Mouse (Mus musculus) heart, embryonic 10.5 days (tissue): ENCODE measurements around the gene Hbb-bt. TPM values are rescaled to one million over a fixed set of nuclear protein-coding genes. Genes with fewer than 3 reads are reported as not detected.
"Not testable (repeated sequence)": the region's sequence is repeated elsewhere in the genome, so short reads cannot be mapped to it uniquely, and the experiment has no call there.

Experiments used
- DNase-seq: peaks from one replicate; pipeline ENCODE4 v3.0.0-alpha.2; 2017; ENCODE audit warnings: low spot score
- H3K27ac ChIP-seq: fragments of 300-500 bp; sonication (generic); 2 replicates; pipeline ENCODE4 v1.5.1; 2016; ENCODE audit warnings: mild to moderate bottlenecking
- H3K27me3 ChIP-seq: fragments of 300-500 bp; sonication (generic); 2 replicates; pipeline ENCODE4 v1.6.1; 2016; ENCODE audit warnings: mild to moderate bottlenecking; ENCODE audit not compliant: poor library complexity, insufficient read depth, severe bottlenecking
- H3K36me3 ChIP-seq: fragments of 300-500 bp; sonication (generic); 2 replicates; pipeline ENCODE4 v1.6.1; 2016; ENCODE audit warnings: mild to moderate bottlenecking, moderate library complexity
- H3K4me1 ChIP-seq: fragments of 300-500 bp; sonication (generic); 2 replicates; pipeline ENCODE4 v1.6.1; 2016; ENCODE audit warnings: mild to moderate bottlenecking
- H3K4me3 ChIP-seq: fragments of 300-500 bp; sonication (generic); 2 replicates; pipeline ENCODE4 v1.5.1; 2016; ENCODE audit warnings: mild to moderate bottlenecking, moderate library complexity
- H3K9me3 ChIP-seq: fragments of 300-500 bp; sonication (generic); 2 replicates; pipeline ENCODE4 v1.6.1; 2016; ENCODE audit warnings: mild to moderate bottlenecking, moderate library complexity
- WGBS: fragments of 180-500 bp; shearing (Covaris S2); methylation state at CpG from one replicate; pipeline ENCODE4 v1.1.7; 2016; 5-methylcytosine and 5-hydroxymethylcytosine counted together
- polyA plus RNA-seq: library from polyadenylated mRNA; unstranded; fragments of >200 nt; fragmentation: Nextera tagmentation; extraction: Ambion mirVana; gene quantifications from 2 replicates; pipeline ENCODE4 v1.2.1, GENCODE M21; 2016

The Hbb-bt gene
- polyA plus RNA-seq, result 442 and 979 TPM in 2 replicates

DNA sequence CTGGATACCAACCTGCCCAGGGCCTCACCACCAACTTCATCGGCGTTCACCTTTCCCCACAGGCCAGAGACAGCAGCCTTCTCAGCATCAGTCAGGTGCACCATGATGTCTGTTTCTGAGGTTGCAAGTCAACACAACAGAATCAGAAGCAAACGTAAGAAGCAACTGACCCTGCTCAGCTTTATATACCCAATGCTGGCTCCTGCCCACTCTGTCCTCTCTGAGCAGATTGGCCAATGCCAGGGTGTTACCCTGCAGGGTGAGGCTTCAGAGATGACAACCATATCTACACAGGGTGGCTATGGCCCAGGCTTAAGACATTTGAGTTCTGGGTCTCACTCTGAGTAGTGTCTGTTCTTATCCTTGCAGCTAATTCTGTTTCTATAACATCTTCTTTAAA lies at the start of gene Hbb-bt:
Hbb-bt (minus strand) TSS at position 231 of the 400 bp plus-strand sequence.
- peak; percentile 78 for DNase-seq
- no peaks in the 10 kb centered on the region for H3K9me3 ChIP-seq
- no peak within 1 kb of the TSS for H3K4me3 ChIP-seq
- no peaks in the 10 kb centered on the region for H3K36me3 ChIP-seq
- 87% methylated on average over 3 of the region's 3 CpGs for WGBS
- no peaks in the 10 kb centered on the region for H3K27me3 ChIP-seq
- no peaks in the 10 kb centered on the region for H3K4me1 ChIP-seq
- no peak within 1 kb of the TSS for H3K27ac ChIP-seq

DNA sequence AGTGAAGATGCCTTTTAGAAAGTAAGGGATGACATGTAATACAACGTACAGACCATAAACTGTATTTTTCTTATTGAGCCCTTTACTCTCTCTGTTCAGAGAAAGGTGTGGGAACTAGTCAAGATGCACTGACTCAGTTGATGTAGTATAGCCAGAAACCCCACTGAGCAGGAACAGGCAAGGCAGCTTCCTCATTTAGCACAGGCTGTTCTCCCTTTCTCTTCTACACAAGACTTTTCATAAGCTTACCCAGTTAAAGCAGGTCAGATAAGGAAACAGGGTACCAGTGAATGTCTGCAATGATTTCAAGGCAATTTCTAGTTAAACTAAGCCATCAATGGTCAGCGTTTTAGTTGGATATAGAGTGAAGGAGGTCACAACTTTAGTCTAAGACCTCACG lies 47.7 kb upstream of the Hbb-bt start:
- H3K36me3 ChIP-seq, result no peaks in the 10 kb centered on the region
- 77% methylated on average over 3 of the region's 3 CpGs for WGBS
- H3K27ac ChIP-seq, result peak overlapping the region; percentile 23
- no peak for DNase-seq
- no peak overlapping the region for H3K4me3 ChIP-seq
- no peaks in the 10 kb centered on the region; the same call in 1 of the 2 replicates for H3K4me1 ChIP-seq
- H3K9me3 ChIP-seq, result no peaks in the 10 kb centered on the region
- no peaks in the 10 kb centered on the region for H3K27me3 ChIP-seq

DNA sequence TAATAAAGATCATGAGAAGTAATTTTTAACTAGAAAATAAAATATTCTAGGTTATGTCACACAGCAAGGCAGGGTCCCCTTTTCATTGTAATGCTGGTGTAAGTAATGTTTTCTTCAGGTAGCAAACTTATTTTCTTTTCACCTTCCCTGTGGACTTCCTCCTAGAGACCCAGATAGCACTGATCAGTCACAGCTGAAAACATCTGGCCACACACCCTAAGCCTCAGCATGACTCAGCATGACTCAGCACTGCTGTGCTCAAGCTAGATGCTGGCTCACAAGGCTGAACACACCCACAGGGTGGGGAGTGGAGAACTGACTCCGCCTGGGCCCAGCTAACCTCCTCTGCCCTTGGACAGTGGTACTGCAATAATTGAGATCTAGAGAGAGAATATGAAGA lies 47.1 kb upstream of the Hbb-bt start:
- H3K27me3 ChIP-seq, result no peaks in the 10 kb centered on the region
- no peaks in the 10 kb centered on the region; the same call in 1 of the 2 replicates for H3K4me1 ChIP-seq
- WGBS, result 40% methylated on average over 1 of the region's 1 CpGs
- no peaks in the 10 kb centered on the region for H3K9me3 ChIP-seq
- no peaks in the 10 kb centered on the region for H3K36me3 ChIP-seq
- peak; percentile 94 for DNase-seq
- H3K4me3 ChIP-seq, result no peak overlapping the region
- no peak overlapping the region; the same call in 1 of the 2 replicates for H3K27ac ChIP-seq

DNA sequence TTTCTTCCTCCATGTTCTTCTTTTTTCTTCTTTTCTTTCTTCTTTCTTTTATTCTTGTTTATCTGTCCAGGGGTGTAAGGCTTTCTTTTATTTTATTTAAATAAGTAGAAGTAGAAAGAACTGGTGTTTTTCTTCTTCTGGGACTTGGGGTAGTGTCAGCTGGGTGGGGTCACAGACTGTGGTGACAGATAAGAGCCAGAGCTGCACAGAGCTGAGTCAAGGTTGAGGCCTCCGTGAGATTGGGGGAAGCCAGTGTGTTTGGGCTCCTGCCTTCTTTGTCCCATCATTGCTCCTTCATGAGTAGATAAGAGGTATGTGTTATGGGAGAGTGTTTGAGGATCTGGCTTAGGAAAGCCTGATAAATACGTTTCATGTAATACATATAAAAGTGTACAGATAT lies 45.3 kb upstream of the Hbb-bt start:
- H3K27ac ChIP-seq, result peak overlapping the region; percentile 69
- WGBS, result 13% methylated on average over 2 of the region's 2 CpGs
- DNase-seq, result peak; percentile 90

DNA sequence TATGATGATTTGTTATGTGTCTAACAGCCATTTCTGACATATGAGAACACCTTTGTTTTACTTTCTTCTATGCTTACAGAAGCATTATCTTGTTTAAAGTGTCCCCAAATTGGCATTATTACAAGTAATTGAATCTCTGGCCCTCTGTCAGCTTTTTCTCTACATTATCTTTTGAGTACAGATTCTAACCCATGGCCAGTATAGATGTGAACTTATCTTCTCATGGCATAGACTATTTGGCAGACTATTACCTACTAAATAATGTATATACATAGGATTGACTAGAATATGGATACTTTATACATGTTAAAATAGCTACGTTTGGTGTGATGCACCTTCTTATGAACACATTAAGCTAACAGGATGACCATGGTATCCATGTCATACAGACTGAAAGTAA lies 40.9 kb upstream of the Hbb-bt start:
- H3K27ac ChIP-seq, result 0 out of 2 replicates have a peak overlapping the region, but pooled peaks have one; percentile 19
- 54% methylated on average over 1 of the region's 1 CpGs for WGBS

More for the DNA sequence above, 45.3 kb upstream of the Hbb-bt start:
- no peaks in the 10 kb centered on the region for H3K27me3 ChIP-seq
- no peaks in the 10 kb centered on the region; the same call in 1 of the 2 replicates for H3K4me1 ChIP-seq
- H3K9me3 ChIP-seq, result no peaks in the 10 kb centered on the region
- no peak overlapping the region for H3K4me3 ChIP-seq
- H3K36me3 ChIP-seq, result no peaks in the 10 kb centered on the region

DNA sequence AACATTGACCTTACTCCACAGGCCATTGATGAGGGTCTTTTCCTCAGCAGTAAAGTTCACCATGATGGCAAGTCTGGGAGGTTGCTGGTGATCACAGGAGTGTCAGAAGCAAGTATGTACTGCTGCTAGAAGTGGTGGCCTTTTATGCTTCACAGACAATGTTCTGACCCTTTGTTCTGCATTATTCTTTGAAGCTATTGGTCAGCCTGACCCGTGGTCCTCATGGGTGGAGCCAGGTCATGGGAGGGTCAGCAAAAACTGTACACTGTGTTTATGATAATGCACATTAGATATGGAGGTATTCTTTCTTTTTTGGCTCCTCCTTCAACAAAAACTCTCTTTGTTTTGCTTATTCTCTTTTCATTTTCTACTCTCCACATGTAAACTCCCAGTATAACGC lies 39.3 kb upstream of the Hbb-bt start, which contains the start of gene Hbb-y:
Hbb-y (minus strand) TSS at position 127 of the 400 bp plus-strand sequence.
- Histone ChIP-seq H3K27me3 (no peaks in the 10 kb centered on the region), H3K4me1 (no peaks in the 10 kb centered on the region), H3K4me3 (no peak within 1 kb of the TSS), H3K9me3 (no peaks in the 10 kb centered on the region), H3K36me3 (no peaks in the 10 kb centered on the region), H3K27ac (peak within 1 kb of the TSS; percentile 52; the same call in 1 of the 2 replicates)
- 52% methylated on average over 2 of the region's 2 CpGs for WGBS
- DNase-seq, result peak; percentile 92

More for the DNA sequence above, 40.9 kb upstream of the Hbb-bt start:
- no peaks in the 10 kb centered on the region for H3K9me3 ChIP-seq
- DNase-seq, result no peak
- no peaks in the 10 kb centered on the region; the same call in 1 of the 2 replicates for H3K4me1 ChIP-seq
- H3K4me3 ChIP-seq, result no peak overlapping the region
- H3K36me3 ChIP-seq, result no peaks in the 10 kb centered on the region
- H3K27me3 ChIP-seq, result no peaks in the 10 kb centered on the region

DNA sequence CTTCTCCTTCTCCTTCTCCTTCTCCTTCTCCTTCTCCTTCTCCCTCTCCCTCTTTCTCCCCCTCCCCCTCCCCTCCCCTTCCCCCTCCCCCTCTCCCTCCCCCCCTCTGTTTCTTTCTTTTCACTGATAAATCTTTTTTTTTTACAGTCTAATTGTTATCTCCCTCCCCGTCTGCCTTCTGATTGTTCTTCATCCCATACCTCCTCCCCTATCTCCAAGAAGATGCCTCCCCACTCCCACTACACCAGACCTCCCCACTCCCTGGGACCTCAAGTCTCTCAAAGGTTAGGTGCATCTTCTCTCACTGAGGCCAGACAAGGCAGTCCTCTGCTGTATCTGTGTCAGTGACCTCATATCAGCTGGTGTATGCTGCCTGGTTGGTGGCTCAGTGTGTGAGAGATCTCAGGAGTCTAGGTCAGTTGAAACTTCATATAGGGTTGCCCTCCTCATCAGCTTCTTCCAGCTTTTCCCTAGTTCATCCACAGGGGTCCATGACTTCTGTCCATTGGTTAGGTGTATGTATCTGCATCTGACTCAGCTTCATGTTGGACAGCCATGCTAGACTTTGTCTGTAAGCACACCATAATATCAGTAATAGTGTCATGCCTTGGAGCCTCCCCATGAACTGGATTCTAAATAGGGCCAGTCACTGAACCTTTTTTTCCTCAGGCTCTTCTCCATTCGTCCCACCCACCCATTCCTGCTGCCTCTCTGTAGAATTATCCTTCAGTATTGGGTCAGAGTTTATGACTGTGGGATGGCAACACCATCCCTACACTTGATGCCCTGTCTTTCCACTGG lies 30.9 kb upstream of the Hbb-bt start:
- Histone ChIP-seq H3K36me3 (no peaks in the 10 kb centered on the region), H3K4me3 (no peak overlapping the region), H3K27me3 (no peaks in the 10 kb centered on the region), H3K27ac (no peak overlapping the region), H3K4me1 (no peaks in the 10 kb centered on the region), H3K9me3 (no peaks in the 10 kb centered on the region)
- 37% methylated on average over 1 of the region's 2 CpGs for WGBS
- no peak for DNase-seq

DNA sequence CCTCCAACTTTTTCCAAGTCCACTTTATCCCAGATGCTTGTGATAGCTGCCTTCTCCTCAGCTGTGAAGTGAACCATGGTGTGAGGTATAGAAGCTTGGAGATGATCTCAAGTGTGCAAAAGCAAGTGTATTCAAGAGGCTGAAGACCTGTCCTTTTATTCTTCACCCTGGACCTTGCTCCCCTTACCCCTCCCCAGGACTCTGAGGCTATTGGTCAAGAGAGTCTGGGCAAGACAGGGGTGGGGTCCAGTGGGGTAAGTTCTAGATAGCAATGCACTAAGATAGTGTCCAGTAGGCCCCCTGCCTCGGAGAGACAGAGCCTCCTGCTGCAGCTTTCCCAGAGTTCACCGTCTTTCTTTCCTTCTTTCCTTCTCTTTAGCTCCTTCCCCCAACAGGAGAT lies 29.2 kb upstream of the Hbb-bt start, which contains the start of gene Hbb-bh1:
Hbb-bh1 (minus strand) TSS at position 131 of the 400 bp plus-strand sequence.
- no peaks in the 10 kb centered on the region for H3K9me3 ChIP-seq
- no peaks in the 10 kb centered on the region for H3K36me3 ChIP-seq
- H3K4me3 ChIP-seq, result peak within 1 kb of the TSS; percentile 22
- peak; percentile 89 for DNase-seq
- no peaks in the 10 kb centered on the region for H3K4me1 ChIP-seq
- H3K27ac ChIP-seq, result peak within 1 kb of the TSS; percentile 42; the same call in 1 of the 2 replicates
- 68% methylated on average over 2 of the region's 2 CpGs for WGBS
- H3K27me3 ChIP-seq, result no peaks in the 10 kb centered on the region

DNA sequence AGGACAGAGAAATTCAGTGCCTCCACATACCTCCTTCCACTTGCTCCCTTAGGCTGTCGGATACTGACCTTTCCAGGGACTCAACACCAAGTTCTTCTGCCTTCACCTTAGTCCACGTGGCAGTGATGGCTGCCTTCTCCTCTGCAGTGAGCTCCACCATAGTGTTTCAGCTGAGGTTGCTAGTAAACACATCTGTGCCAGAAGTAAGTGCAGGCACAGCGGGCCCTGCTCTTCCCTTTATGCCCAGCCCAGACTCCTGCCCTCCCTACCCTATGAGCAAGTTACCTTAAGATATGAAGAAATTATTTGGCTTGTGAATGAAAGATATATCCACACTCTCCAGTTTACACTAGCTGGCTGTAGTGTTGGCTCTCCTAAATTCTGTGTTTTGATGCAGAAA lies 26.5 kb upstream of the Hbb-bt start, which contains the start of gene Hbb-bh2:
Hbb-bh2 (minus strand) TSS at position 253 of the 400 bp plus-strand sequence.
- DNase-seq, result peak; percentile 82
- Histone ChIP-seq H3K9me3 (no peaks in the 10 kb centered on the region), H3K4me3 (no peak within 1 kb of the TSS), H3K27me3 (no peaks in the 10 kb centered on the region), H3K36me3 (no peaks in the 10 kb centered on the region), H3K4me1 (no peaks in the 10 kb centered on the region), H3K27ac (no peak within 1 kb of the TSS)
- WGBS, result 61% methylated on average over 3 of the region's 3 CpGs

DNA sequence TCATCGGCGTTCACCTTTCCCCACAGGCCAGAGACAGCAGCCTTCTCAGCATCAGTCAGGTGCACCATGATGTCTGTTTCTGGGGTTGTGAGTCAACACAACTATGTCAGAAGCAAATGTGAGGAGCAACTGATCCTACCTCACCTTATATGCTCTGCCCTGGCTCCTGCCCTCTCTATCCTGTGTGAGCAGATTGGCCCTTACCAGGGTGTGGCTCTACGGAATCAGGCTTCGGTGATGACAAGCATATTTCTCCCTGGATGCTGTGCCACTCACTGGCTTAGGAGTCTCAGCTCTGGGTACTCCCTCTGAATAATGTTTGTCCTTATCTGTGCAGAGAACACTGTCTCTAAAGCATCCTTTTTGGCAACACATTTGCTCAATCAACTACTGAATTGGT lies 14.0 kb upstream of the Hbb-bt start, which contains the start of gene Hbb-bs:
Hbb-bs (minus strand) TSS at position 289 of the 400 bp plus-strand sequence.
- H3K4me3 ChIP-seq, result no peak within 1 kb of the TSS
- H3K27me3 ChIP-seq, result no peaks in the 10 kb centered on the region
- no peaks in the 10 kb centered on the region for H3K9me3 ChIP-seq
- WGBS, result 87% methylated on average over 4 of the region's 4 CpGs
- no peaks in the 10 kb centered on the region for H3K4me1 ChIP-seq
- no peaks in the 10 kb centered on the region for H3K36me3 ChIP-seq
- H3K27ac ChIP-seq, result no peak within 1 kb of the TSS
- DNase-seq, result no peak

DNA sequence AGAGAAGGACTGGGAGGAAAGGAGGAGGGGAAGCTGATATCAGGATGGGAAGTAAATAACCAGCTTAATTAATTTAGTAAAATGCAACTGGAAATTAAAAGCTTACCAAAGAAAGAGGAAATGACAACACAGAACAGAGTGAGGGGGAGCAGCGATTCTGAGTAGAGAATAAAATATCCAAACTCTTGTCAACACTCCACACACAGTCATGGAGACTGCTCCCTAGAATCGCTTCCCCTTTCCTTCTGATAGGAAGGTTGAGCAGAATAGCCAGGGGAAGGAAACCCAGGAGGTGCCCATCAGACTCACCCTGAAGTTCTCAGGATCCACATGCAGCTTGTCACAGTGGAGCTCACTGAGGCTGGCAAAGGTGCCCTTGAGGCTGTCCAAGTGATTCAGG lies 13.3 kb upstream of the Hbb-bt start:
- H3K9me3 ChIP-seq, H3K27me3 ChIP-seq, DNase-seq, H3K27ac ChIP-seq, H3K36me3 ChIP-seq, H3K4me3 ChIP-seq, H3K4me1 ChIP-seq: not testable (repeated sequence)
- WGBS, result no CpG with 5 or more reads among the region's 2 CpGs

DNA sequence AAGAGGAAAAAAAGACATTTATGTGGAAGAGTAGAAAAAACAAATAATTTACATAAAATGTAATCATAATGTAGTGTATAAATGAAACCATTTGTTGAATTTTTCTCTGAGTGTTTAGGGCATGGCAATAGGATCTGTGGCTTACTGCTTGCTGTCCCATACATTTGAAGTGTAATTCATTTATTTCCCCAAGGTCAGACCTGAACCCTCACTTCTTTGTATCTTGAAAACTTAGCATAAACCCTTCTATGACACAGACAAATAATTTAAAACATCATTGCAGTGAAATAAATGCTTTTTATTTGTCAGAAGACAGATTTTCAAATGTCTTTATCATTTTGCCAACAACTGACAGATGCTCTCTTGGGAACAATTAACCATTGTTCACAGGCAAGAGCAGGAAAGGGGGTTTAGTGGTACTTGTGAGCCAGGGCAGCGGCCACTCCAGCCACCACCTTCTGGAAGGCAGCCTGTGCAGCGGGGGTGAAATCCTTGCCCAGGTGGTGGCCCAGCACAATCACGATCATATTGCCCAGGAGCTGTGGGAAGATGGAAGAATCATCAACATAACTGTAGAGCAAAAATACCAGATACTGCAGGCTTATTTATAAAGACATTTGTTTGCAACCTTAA lies 12.6 kb upstream of the Hbb-bt start:
- H3K27ac ChIP-seq, result no peak overlapping the region
- H3K4me1 ChIP-seq, result no peaks in the 10 kb centered on the region
- WGBS, result 63% methylated on average over 3 of the region's 3 CpGs
- H3K27me3 ChIP-seq, result no peaks in the 10 kb centered on the region
- no peaks in the 10 kb centered on the region for H3K9me3 ChIP-seq
- H3K4me3 ChIP-seq, result no peak overlapping the region
- DNase-seq, result no peak
- H3K36me3 ChIP-seq, result no peaks in the 10 kb centered on the region
